Mouse (Mus musculus): ENCODE measurements at regions not wholly inside any gene's neighbourhood (a gene's known extent, or its start where the extent isn't known, plus 50 kb on each side); places are given as distances from the start of the nearest gene placed in this dataset.

DNA sequence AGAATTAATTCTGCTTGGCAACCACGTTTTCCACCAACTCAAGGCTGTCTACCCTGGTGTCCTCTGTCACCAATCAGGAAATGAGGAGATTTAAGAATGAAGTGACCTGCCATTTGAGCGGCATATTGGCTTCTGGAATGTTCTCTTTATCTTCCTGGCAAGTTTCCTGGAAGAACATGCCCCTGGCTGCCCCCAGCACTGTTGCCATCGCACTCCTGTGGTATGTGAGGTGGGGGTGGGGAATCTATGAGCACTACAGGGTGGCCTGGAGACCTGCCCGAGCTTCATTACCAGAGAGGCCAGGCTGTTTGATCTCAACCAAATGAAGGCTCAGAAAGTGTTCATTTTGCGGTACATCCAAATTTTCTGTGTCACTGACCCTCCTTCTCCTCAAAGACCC lies 243.8 kb upstream of the Il12b start:
- no peak overlapping the region for H3K9ac ChIP-seq
- no peaks in the 10 kb centered on the region for H3K4me1 ChIP-seq (ENCODE audit: insufficient read depth)
- ATAC-seq (peak; percentile 69), DNase-seq (peak; percentile 41)
- no peak overlapping the region for H3K4me2 ChIP-seq (ENCODE audit: low read depth)
- no peak overlapping the region for H3K4me3 ChIP-seq (ENCODE audit: low read depth, low read length)
- H3K27ac ChIP-seq (ENCODE audit: low read depth, low read length), result no peak overlapping the region
- no peaks in the 10 kb centered on the region for H3K36me3 ChIP-seq (ENCODE audit: insufficient read depth)
- H3K9me3 ChIP-seq (ENCODE audit: low read length), result no peaks in the 10 kb centered on the region
- 28% methylated on average over 5 of the region's 5 CpGs for WGBS
- no peaks in the 10 kb centered on the region for H3K27me3 ChIP-seq (ENCODE audit: insufficient read depth, low read length)
- no peak for TF ChIP-seq CTCF (IDR thresholded peaks at IDR 0.05; ENCODE audit: low read depth)

DNA sequence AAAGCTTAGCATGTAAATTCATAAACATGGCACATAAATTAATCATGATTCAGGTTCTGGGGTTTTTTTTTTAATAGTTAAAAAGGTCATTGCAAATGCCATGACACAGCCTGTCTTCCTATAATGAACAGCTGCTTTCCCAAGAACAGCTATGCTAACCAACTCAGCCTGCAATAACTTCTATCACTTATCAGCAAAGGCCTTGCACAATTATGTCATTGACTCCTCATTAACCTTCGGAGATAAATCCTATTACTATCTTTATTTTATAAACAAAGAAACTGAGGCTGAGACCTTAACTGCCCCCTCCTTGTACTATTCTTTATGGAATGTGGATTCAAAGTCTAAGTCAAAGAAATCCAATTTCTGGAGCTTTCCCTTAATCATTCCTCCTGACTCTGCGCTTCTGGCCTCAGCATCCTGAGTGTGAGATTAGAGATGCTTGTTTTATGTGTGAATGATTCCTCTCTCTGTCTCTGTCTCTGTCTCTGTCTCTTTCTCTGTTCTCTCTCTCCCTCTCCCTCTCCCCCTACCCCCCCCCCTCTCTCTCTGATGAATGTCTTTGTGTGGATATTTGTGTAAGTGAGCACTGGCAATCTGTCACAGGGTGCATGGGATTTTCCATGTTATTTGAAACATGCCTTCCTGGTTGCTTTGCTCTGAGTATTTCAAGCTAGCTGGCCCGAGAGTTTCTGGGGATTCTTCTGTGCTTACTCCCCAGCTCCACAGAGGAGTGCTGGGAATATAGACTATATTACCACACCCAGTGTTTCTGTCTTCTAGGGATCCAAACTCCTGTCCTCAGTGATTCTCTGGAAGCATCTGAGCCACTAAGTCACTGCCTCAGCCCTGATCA lies 243.1 kb upstream of the Il12b start:
- TF ChIP-seq CTCF (IDR thresholded peaks at IDR 0.05; ENCODE audit: low read depth), result no peak
- 56% methylated on average over 3 of the region's 3 CpGs for WGBS
- Histone ChIP-seq H3K4me1 (ENCODE audit: insufficient read depth) (no peaks in the 10 kb centered on the region), H3K9ac (no peak overlapping the region), H3K9me3 (ENCODE audit: low read length) (no peaks in the 10 kb centered on the region), H3K27me3 (ENCODE audit: insufficient read depth, low read length) (no peaks in the 10 kb centered on the region), H3K4me3 (ENCODE audit: low read depth, low read length) (no peak overlapping the region), H3K4me2 (ENCODE audit: low read depth) (no peak overlapping the region), H3K27ac (ENCODE audit: low read depth, low read length) (no peak overlapping the region), H3K36me3 (ENCODE audit: insufficient read depth) (no peaks in the 10 kb centered on the region)
- ATAC-seq (no peak), DNase-seq (no peak)

DNA sequence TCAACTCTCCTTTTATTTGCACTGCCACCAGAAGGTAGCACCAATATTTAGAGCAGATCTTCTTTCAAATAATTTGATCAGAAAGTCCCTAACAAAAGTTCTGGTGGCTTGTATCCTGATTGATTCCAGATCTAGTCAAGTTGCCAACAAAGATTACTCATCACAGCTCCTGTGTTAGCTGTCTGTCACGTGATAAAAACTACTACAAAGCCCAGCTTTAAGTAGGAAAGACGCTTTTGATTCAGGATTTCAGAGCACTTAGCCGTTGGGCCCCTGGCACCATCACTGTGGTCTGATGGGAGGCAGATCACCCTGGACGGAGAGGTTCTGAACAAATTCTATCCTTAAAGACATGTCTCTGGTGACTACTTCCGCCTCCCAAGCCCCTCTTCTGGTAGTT lies 241.6 kb upstream of the Il12b start:
- no peak for ATAC-seq
- Histone ChIP-seq H3K4me1 (ENCODE audit: insufficient read depth) (no peaks in the 10 kb centered on the region), H3K27ac (ENCODE audit: low read depth, low read length) (no peak overlapping the region), H3K27me3 (ENCODE audit: insufficient read depth, low read length) (no peaks in the 10 kb centered on the region), H3K36me3 (ENCODE audit: insufficient read depth) (no peaks in the 10 kb centered on the region), H3K9me3 (ENCODE audit: low read length) (no peaks in the 10 kb centered on the region), H3K4me2 (ENCODE audit: low read depth) (no peak overlapping the region), H3K4me3 (ENCODE audit: low read depth, low read length) (no peak overlapping the region), H3K9ac (no peak overlapping the region)
- TF ChIP-seq CTCF (IDR thresholded peaks at IDR 0.05; ENCODE audit: low read depth), result no peak
- 70% methylated on average over 5 of the region's 5 CpGs for WGBS
- DNase-seq, result no peak

DNA sequence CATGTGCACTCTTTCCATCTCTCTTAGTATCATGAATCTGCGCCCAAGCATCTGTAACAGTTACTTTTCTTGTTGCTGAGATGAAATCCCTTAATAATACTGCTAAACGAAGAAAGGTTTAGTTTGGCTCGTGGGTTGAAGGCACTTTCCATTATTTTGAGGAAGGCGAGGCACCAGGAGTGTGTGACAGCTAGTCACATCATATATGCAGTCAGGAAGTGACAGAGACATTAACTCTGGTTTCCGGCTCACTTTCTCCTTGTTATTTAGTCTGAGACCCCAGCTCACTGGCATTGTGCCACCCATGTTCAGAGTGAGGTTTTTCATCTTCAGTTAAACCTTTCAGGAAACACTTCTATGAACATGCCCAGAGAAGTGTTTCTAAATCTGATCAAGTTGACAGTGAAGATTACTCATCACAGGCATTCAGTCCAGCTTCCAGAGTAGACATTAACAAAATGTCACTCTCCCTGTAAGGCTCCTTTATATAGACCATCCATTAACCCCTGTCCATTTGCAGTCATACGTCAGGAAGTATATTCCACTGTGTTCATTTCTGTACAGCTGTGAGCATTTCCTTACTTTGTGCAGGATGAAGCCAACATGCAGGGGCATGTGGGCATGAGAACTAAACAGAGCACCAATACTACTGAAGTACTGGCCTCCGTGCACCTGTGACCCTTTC lies 238.0 kb upstream of the Il12b start:
- WGBS, result 70% methylated on average over 7 of the region's 7 CpGs
- H3K9me3 ChIP-seq (ENCODE audit: low read length), result no peaks in the 10 kb centered on the region
- H3K9ac ChIP-seq, result no peak overlapping the region
- no peaks in the 10 kb centered on the region for H3K36me3 ChIP-seq (ENCODE audit: insufficient read depth)
- no peak for DNase-seq
- TF ChIP-seq CTCF (IDR thresholded peaks at IDR 0.05; ENCODE audit: low read depth), result no peak
- no peaks in the 10 kb centered on the region for H3K27me3 ChIP-seq (ENCODE audit: insufficient read depth, low read length)
- no peak overlapping the region for H3K4me2 ChIP-seq (ENCODE audit: low read depth)
- no peaks in the 10 kb centered on the region for H3K4me1 ChIP-seq (ENCODE audit: insufficient read depth)
- no peak overlapping the region for H3K4me3 ChIP-seq (ENCODE audit: low read depth, low read length)
- ATAC-seq, result no peak
- H3K27ac ChIP-seq (ENCODE audit: low read depth, low read length), result no peak overlapping the region

DNA sequence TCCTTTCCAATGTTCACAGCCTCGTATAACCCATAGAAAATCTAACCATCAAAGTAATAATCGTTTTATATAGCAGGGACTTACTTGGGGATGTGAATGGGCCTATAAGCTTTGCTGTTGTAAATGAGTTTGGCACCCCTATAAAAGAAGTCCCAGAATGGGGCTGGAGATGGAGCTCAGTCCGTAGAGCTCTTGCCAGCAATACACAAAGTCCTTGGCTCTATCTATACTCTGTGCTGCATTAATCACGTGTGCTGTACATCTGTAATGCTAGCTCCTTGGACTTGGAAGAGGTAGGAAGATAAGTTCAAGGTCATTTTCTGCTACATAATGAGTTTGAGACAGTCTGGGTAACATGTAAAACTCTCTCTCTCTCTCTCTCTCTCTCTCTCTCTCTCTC lies 236.8 kb upstream of the Il12b start:
- WGBS, result 40% methylated on average over 4 of the region's 4 CpGs
- no peaks in the 10 kb centered on the region for H3K9me3 ChIP-seq (ENCODE audit: low read length)

DNA sequence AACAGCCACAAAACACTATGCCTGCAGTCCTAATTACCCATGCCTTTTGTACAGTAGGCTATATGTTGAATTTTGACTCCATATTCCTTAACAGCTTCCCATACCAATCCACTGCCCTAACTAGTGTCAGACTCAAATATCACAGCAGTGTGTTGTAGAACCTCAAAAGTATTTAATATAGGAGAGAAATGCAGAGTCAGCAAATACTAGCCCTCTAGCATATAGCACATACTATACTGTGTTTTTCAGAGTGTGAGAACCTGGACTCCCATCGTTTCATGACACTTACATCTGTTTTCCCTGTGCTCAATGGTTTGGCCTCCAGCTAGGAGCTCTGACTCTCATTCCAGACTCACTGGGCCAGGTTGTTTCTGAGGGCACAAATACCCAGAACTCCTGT lies 236.1 kb upstream of the Il12b start:
- no peaks in the 10 kb centered on the region for H3K27me3 ChIP-seq (ENCODE audit: insufficient read depth, low read length)
- H3K9me3 ChIP-seq (ENCODE audit: low read length), result no peaks in the 10 kb centered on the region
- no peak for TF ChIP-seq CTCF (IDR thresholded peaks at IDR 0.05; ENCODE audit: low read depth)
- no peak overlapping the region for H3K9ac ChIP-seq
- H3K4me2 ChIP-seq (ENCODE audit: low read depth), result no peak overlapping the region
- H3K4me1 ChIP-seq (ENCODE audit: insufficient read depth), result no peaks in the 10 kb centered on the region
- ATAC-seq (no peak), DNase-seq (no peak)
- WGBS, result 93% methylated on average over 1 of the region's 1 CpGs
- H3K27ac ChIP-seq (ENCODE audit: low read depth, low read length), result no peak overlapping the region
- no peaks in the 10 kb centered on the region for H3K36me3 ChIP-seq (ENCODE audit: insufficient read depth)
- no peak overlapping the region for H3K4me3 ChIP-seq (ENCODE audit: low read depth, low read length)

More for the DNA sequence above, 236.8 kb upstream of the Il12b start:
- Histone ChIP-seq H3K27ac (ENCODE audit: low read depth, low read length) (no peak overlapping the region), H3K27me3 (ENCODE audit: insufficient read depth, low read length) (no peaks in the 10 kb centered on the region), H3K36me3 (ENCODE audit: insufficient read depth) (no peaks in the 10 kb centered on the region), H3K9ac (no peak overlapping the region), H3K4me3 (ENCODE audit: low read depth, low read length) (no peak overlapping the region), H3K4me2 (ENCODE audit: low read depth) (no peak overlapping the region), H3K4me1 (ENCODE audit: insufficient read depth) (no peaks in the 10 kb centered on the region)
- ATAC-seq, result no peak
- TF ChIP-seq CTCF (IDR thresholded peaks at IDR 0.05; ENCODE audit: low read depth), result no peak
- DNase-seq, result no peak

DNA sequence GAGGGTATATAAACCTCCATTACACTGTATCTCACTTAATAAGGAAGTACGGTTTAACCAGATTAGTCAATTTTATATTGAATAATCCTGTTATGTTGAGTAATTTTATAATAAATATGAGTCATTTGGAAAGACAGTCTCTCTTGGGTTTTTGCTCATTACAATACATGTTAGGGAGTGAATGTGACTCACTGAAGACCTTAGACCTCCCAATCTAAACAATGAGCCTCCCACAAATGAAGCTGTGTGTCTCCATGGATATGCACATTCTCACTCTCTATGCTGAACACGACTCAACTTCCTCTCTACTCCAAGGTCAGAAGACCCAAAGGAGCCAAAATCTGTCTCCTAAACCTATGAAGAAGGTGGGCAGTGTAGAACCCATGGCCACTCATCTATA lies 235.7 kb upstream of the Il12b start:
- no peak overlapping the region for H3K9ac ChIP-seq
- 70% methylated on average over 2 of the region's 2 CpGs for WGBS
- no peaks in the 10 kb centered on the region for H3K27me3 ChIP-seq (ENCODE audit: insufficient read depth, low read length)
- H3K36me3 ChIP-seq (ENCODE audit: insufficient read depth), result no peaks in the 10 kb centered on the region
- TF ChIP-seq CTCF (IDR thresholded peaks at IDR 0.05; ENCODE audit: low read depth), result no peak
- no peak overlapping the region for H3K4me2 ChIP-seq (ENCODE audit: low read depth)
- no peak for ATAC-seq
- H3K27ac ChIP-seq (ENCODE audit: low read depth, low read length), result no peak overlapping the region
- H3K4me1 ChIP-seq (ENCODE audit: insufficient read depth), result no peaks in the 10 kb centered on the region
- DNase-seq, result no peak
- H3K4me3 ChIP-seq (ENCODE audit: low read depth, low read length), result no peak overlapping the region
- no peaks in the 10 kb centered on the region for H3K9me3 ChIP-seq (ENCODE audit: low read length)
